Mouse (Mus musculus) C3H10T1/2 (cell line): Measurements from ENCODE around the gene Naxe. TPM values are rescaled to one million over a fixed set of nuclear protein-coding genes. Genes with fewer than 3 reads are reported as not detected.

Source experiments
- polyA plus RNA-seq, 2 experiments: library from polyadenylated mRNA; unstranded; fragments of >200 nt; fragmentation: generic; extraction: Trizol; gene quantifications; one replicate each; pipeline ENCODE4 v1.2.1; 2012; ENCODE audit warnings: missing spikeins in 2 of 2

Naxe gene
- polyA plus RNA-seq, result 100 to 1,000 TPM; 274 to 276 TPM

DNA sequence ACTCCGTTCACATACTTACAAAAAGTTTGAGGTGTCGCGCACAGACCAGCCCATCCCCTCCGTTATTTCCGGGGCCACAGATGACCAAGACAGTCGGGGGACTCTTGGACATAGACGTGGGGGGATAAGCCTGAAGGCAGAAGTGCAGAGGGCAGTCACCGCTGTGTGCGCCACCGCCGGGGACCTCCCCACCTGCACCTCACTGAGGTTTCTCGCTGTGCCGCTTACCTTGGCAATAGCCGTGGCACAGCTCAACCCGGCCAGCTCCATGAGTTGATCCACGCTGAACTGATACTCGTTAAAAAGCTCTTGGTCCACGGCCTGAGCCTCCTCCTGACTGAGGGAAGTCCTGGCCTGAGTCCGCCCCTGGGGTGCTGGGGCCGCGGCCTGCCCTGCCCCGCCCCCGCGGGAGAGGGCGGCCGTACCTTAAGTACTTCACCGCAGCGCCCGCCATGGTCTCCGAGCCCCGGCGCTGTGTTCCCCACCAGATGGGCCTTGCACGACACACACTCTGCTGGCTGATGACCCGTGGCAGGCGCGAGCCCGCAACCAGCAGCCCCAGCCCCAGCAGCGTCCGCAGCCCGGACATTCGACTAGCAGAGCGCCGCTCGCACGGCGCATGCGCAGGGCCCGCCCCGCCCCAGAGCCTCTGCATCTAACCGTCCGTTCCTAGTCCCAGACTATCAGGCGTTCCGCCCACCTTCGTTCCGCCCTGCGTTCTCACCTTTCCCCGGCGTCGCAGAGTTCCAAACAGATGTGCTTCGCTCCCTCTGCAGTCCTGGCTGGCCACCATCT is at the start of gene Naxe:
Gene Naxe, minus strand, starts transcription at position 594 of the 795 bp plus-strand sequence.

DNA sequence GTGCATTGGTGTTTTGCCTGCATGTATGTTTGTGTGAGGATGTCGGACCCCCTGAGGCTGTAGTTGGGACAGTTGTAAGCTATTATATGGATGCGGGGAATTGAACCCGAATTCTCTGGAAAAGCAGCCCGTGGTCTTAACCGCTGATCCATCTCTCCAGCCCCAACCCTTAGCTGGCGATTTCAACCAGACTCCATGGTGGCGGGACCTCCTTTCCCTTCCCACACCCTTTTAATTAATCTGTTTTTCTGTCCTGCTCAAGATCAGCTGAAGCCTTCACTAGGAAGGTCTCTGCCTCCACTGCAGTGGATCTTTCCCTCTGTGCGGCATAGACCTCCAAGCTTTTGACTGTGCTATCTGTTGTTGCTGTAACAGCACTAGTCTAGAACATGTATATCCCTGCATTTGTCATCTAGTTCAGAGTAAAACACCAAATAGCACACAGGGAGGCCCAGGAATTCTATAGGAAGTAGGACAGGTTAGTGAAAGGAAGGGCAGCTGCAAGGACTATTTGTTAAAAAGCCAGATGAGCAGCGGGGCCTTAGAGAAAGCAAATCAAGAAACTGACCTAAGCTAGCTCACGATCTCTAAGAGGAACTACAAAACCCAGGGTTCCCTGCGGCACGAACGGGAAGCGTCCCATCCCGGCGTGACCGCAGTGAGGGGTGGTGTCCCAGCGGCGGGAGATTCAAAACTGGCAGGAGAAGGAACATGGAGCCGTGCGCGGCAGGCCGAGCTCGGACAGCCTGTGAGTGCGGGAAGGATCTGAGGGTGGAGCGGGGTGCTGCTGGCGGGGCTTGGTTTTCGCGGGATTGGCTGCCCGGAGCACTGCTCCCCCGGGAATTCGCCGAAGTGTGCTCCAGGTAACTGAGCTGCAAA is 23.3 kb upstream of the Naxe start, which contains the start of gene Iqgap3:
Gene Iqgap3, plus strand, starts transcription at position 627 of the 879 bp plus-strand sequence.

GRCm38 (mm10) chr3:88078204-88078603 is 19.9 kb upstream of the Naxe start, which contains the start of gene Ttc24:
TSS of gene Ttc24 (minus strand) at chr3:88078304.

GRCm38 (mm10) chr3:88042661-88043421 is 15.5 kb downstream of the Naxe start, which contains the start of gene Gpatch4:
TSS of gene Gpatch4 (plus strand) at chr3:88043108.

GRCm38 (mm10) chr3:88027434-88028186 is 30.7 kb downstream of the Naxe start, which contains the start of gene Hapln2:
TSS of gene Hapln2 (minus strand) at chr3:88027583.

Other genes starting within 250 kb of the Naxe start
- gene Pear1, start 234.2 kb downstream of the Naxe start, polyA plus RNA-seq, result 10 to 100 TPM; 13.4 to 32.4 TPM
- gene Sh2d2a, start 211.7 kb downstream of the Naxe start, polyA plus RNA-seq, result under 1 TPM in 1 of 2 experiments, not detected in 1; 0.01 TPM
- gene Prcc, start 172.9 kb downstream of the Naxe start, polyA plus RNA-seq, result 10 to 100 TPM; 30.7 to 50.3 TPM
- gene Hdgf, start 152.2 kb downstream of the Naxe start, polyA plus RNA-seq, result 100 to 1,000 TPM; 155 to 249 TPM
- gene Mrpl24, start 139.0 kb downstream of the Naxe start, polyA plus RNA-seq, result 10 to 100 TPM; 55.0 to 92.7 TPM
- gene Isg20l2, start 128.2 kb downstream of the Naxe start, polyA plus RNA-seq, result 10 to 100 TPM in 1 of 2 experiments, 1 to 10 TPM in 1; 3.8 to 16.4 TPM
- 1 to 10 TPM; 1.3 to 9.6 TPM for gene Rrnad1, start 127.8 kb downstream of the Naxe start, polyA plus RNA-seq
- gene Crabp2, start 109.8 kb downstream of the Naxe start, polyA plus RNA-seq, result 1 to 10 TPM; 1.8 to 6.7 TPM
- 1 to 10 TPM; 1.6 to 1.9 TPM for gene Nes, start 87.4 kb downstream of the Naxe start, polyA plus RNA-seq
- gene Bcan, start 58.3 kb downstream of the Naxe start, polyA plus RNA-seq, result not detected
- gene Hapln2, start 30.9 kb downstream of the Naxe start, polyA plus RNA-seq, result not detected
- gene Gpatch4, start 15.4 kb downstream of the Naxe start, polyA plus RNA-seq, result 1 to 10 TPM; 8.1 to 8.2 TPM
- gene Ttc24, start 19.8 kb upstream of the Naxe start, polyA plus RNA-seq, result under 1 TPM in 1 of 2 experiments, not detected in 1; 0.05 TPM
- 10 to 100 TPM; 24.1 to 30.5 TPM for gene Iqgap3, start 23.5 kb upstream of the Naxe start, polyA plus RNA-seq
- gene Mef2d, start 83.9 kb upstream of the Naxe start, polyA plus RNA-seq, result 10 to 100 TPM in 1 of 2 experiments, 1 to 10 TPM in 1; 7.3 to 18.8 TPM
- not detected for gene Rhbg, start 196.2 kb upstream of the Naxe start, polyA plus RNA-seq
- not detected for gene Gm38392, start 228.7 kb upstream of the Naxe start, polyA plus RNA-seq
- 1 to 10 TPM; 3.2 to 5.0 TPM for gene Tsacc, start 238.5 kb upstream of the Naxe start, polyA plus RNA-seq
- gene Cct3, start 238.6 kb upstream of the Naxe start, polyA plus RNA-seq, result 100 to 1,000 TPM; 268 to 434 TPM